Mouse (Mus musculus): ENCODE measurements around the gene Osbpl5. TPM values are rescaled to one million over a fixed set of nuclear protein-coding genes. Genes with fewer than 3 reads are reported as not detected.
"Not testable (repeated sequence)": the region's sequence is repeated elsewhere in the genome, so short reads cannot be mapped to it uniquely, and the experiment has no call there.

Gene Osbpl5
- polyA plus RNA-seq, 1 experiment from 2014 or later, result 11.3 TPM

GRCm38 (mm10) chr7:143689946-143690345, 66.8 kb downstream of the Osbpl5 start:
- Histone ChIP-seq H3K9ac (ENCODE audit: low read depth, low read length) (no peak overlapping the region), H3K9me3 (ENCODE audit: control insufficient read depth) (no peaks in the 10 kb centered on the region), H3K36me3 (ENCODE audit: control insufficient read depth, insufficient read depth) (peaks cover 60% of the 10 kb centered on the region), H3K4me1 (replicated peaks; ENCODE audit: control insufficient read depth, insufficient read depth, low read length) (no peaks in the 10 kb centered on the region), H3K4me3 (ENCODE audit: low read depth, low read length) (no peak overlapping the region), H3K27me3 (replicated peaks; ENCODE audit: control insufficient read depth, insufficient read depth, low read length) (no peaks in the 10 kb centered on the region), H3K27ac (ENCODE audit: low read depth, low read length) (no peak overlapping the region), H3K4me2 (replicated peaks; ENCODE audit: low read depth) (no peak overlapping the region)
- no peak for ATAC-seq
- 64% methylated on average over 4 of the region's 4 CpGs for WGBS
- no peak for TF ChIP-seq CTCF (IDR thresholded peaks at IDR 0.05; ENCODE audit: low read depth)

- 65% methylated on average over 7 of the region's 7 CpGs for WGBS
- TF ChIP-seq CTCF (IDR thresholded peaks at IDR 0.05; ENCODE audit: low read depth), result no peak
- Histone ChIP-seq H3K4me2 (replicated peaks; ENCODE audit: low read depth) (no peak overlapping the region), H3K36me3 (ENCODE audit: control insufficient read depth, insufficient read depth) (peaks cover 55% of the 10 kb centered on the region), H3K9me3 (ENCODE audit: control insufficient read depth) (no peaks in the 10 kb centered on the region), H3K4me1 (replicated peaks; ENCODE audit: control insufficient read depth, insufficient read depth, low read length) (no peaks in the 10 kb centered on the region), H3K9ac (ENCODE audit: low read depth, low read length) (no peak overlapping the region), H3K4me3 (ENCODE audit: low read depth, low read length) (no peak overlapping the region), H3K27ac (ENCODE audit: low read depth, low read length) (no peak overlapping the region), H3K27me3 (replicated peaks; ENCODE audit: control insufficient read depth, insufficient read depth, low read length) (no peaks in the 10 kb centered on the region)
- no peak for ATAC-seq
Measured at GRCm38 (mm10) chr7:143689481-143689880, 67.3 kb downstream of the Osbpl5 start.

- not testable (repeated sequence) for H3K27ac ChIP-seq (ENCODE audit: low read depth, low read length); H3K9ac ChIP-seq (ENCODE audit: low read depth, low read length)
- peaks cover 31% of the 10 kb centered on the region; the same call in 1 of the 2 replicates for H3K36me3 ChIP-seq (ENCODE audit: control insufficient read depth, insufficient read depth)
Measured at GRCm38 (mm10) chr7:143686676-143687075, 70.1 kb downstream of the Osbpl5 start.

GRCm38 (mm10) chr7:143686191-143686590, 70.6 kb downstream of the Osbpl5 start:
- H3K27me3 ChIP-seq (replicated peaks; ENCODE audit: control insufficient read depth, insufficient read depth, low read length); H3K9me3 ChIP-seq (ENCODE audit: control insufficient read depth); ATAC-seq; H3K4me3 ChIP-seq (ENCODE audit: low read depth, low read length); H3K9ac ChIP-seq (ENCODE audit: low read depth, low read length); H3K4me2 ChIP-seq (replicated peaks; ENCODE audit: low read depth); H3K27ac ChIP-seq (ENCODE audit: low read depth, low read length); H3K4me1 ChIP-seq (replicated peaks; ENCODE audit: control insufficient read depth, insufficient read depth, low read length): not testable (repeated sequence)
- peaks cover 27% of the 10 kb centered on the region; the same call in 1 of the 2 replicates for H3K36me3 ChIP-seq (ENCODE audit: control insufficient read depth, insufficient read depth)
- 57% methylated on average over 4 of the region's 4 CpGs for WGBS

More at GRCm38 (mm10) chr7:143686676-143687075, 70.1 kb downstream of the Osbpl5 start:
- not testable (repeated sequence) for H3K4me2 ChIP-seq (replicated peaks; ENCODE audit: low read depth); H3K9me3 ChIP-seq (ENCODE audit: control insufficient read depth); ATAC-seq; H3K27me3 ChIP-seq (replicated peaks; ENCODE audit: control insufficient read depth, insufficient read depth, low read length); H3K4me1 ChIP-seq (replicated peaks; ENCODE audit: control insufficient read depth, insufficient read depth, low read length); H3K4me3 ChIP-seq (ENCODE audit: low read depth, low read length)
- WGBS, result 87% methylated on average over 3 of the region's 3 CpGs

GRCm38 (mm10) chr7:143685359-143686067, 71.3 kb downstream of the Osbpl5 start, which contains the start of gene Tnfrsf23:
Tnfrsf23 (minus strand) TSS chr7:143685872.
- Histone ChIP-seq H3K36me3 (ENCODE audit: control insufficient read depth, insufficient read depth) (peaks cover 21% of the 10 kb centered on the region; the same call in 1 of the 2 replicates), H3K27ac (ENCODE audit: low read depth, low read length) (peak within 1 kb of the TSS; percentile 41; the same call in 1 of the 2 replicates), H3K4me3 (ENCODE audit: low read depth, low read length) (peak within 1 kb of the TSS; percentile 49), H3K4me2 (replicated peaks; ENCODE audit: low read depth) (peak within 1 kb of the TSS; percentile 95), H3K9ac (ENCODE audit: low read depth, low read length) (peak within 1 kb of the TSS; percentile 50), H3K27me3 (replicated peaks; ENCODE audit: control insufficient read depth, insufficient read depth, low read length) (no peaks in the 10 kb centered on the region), H3K4me1 (replicated peaks; ENCODE audit: control insufficient read depth, insufficient read depth, low read length) (no peaks in the 10 kb centered on the region), H3K9me3 (ENCODE audit: control insufficient read depth) (no peaks in the 10 kb centered on the region)
- WGBS, result 3% methylated on average over 35 of the region's 35 CpGs
- peak; percentile 19; the same call in 1 of the 2 replicates for TF ChIP-seq CTCF (IDR thresholded peaks at IDR 0.05; ENCODE audit: low read depth)
- peak; percentile 89 for ATAC-seq

- 86% methylated on average over 1 of the region's 2 CpGs for WGBS
- peaks cover 14% of the 10 kb centered on the region; the same call in 1 of the 2 replicates for H3K36me3 ChIP-seq (ENCODE audit: control insufficient read depth, insufficient read depth)
- not testable (repeated sequence) for H3K9ac ChIP-seq (ENCODE audit: low read depth, low read length); H3K27ac ChIP-seq (ENCODE audit: low read depth, low read length); H3K27me3 ChIP-seq (replicated peaks; ENCODE audit: control insufficient read depth, insufficient read depth, low read length); H3K4me2 ChIP-seq (replicated peaks; ENCODE audit: low read depth); H3K4me3 ChIP-seq (ENCODE audit: low read depth, low read length); ATAC-seq; H3K4me1 ChIP-seq (replicated peaks; ENCODE audit: control insufficient read depth, insufficient read depth, low read length); H3K9me3 ChIP-seq (ENCODE audit: control insufficient read depth)
Measured at GRCm38 (mm10) chr7:143684569-143684968, 72.2 kb downstream of the Osbpl5 start.
